ENCODE assay signal across 9 mouse cellular contexts in the genomic region with DNA sequence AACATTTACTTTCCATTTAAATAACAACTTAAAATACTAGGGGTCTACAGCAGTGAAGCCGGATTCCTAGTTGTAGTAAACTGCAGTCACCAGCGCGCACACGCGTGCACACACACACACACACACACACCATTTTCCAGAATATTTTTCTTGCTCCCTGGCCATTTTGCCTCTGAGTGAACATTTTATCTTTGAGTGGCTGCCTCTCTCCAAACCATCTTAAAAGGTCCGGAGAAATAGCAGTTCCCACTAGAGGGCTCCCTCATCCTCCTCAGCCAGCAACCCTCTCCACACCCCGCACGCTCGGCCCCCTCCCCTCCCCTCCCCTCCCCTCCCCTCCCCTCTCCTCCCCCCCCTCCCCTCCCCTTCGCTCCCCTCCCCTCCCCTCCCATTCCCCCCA. TPM values are rescaled to one million over a fixed set of nuclear protein-coding genes. Genes with fewer than 3 reads are reported as not detected.
DNase-seq lines count a peak whose midpoint lies in the region; ATAC-seq lines count a peak whose summit lies in the region.
"Had no signal": no experiment of that assay in that cellular context is flagged by ENCODE, and none has a peak within 500 bp of the region (broad histone marks: within the 10 kb centered on the region; RNA-seq: fewer than 3 reads in every experiment).

No protein-coding gene starts in this region.

- WGBS in embryonic facial prominence, embryonic 13.5 days = 19% methylated on average over 9 of the region's 10 CpGs
- 23% methylated on average over 9 of the region's 10 CpGs for WGBS in hindbrain, embryonic 15.5 days
- 24% methylated on average over 9 of the region's 10 CpGs for WGBS in liver, embryonic 16.5 days (ENCODE audit: insufficient replicate concordance)
- WGBS in neural tube, embryonic 15.5 days = 21% methylated on average over 8 of the region's 10 CpGs

- no peak overlapping the region for H3K27ac ChIP-seq in embryonic facial prominence, embryonic 13.5 days
- H3K27ac ChIP-seq in hindbrain, embryonic 15.5 days (replicated peaks) = no peak overlapping the region
- no peak overlapping the region for H3K27ac ChIP-seq in liver, embryonic 16.5 days (ENCODE audit: low read length)
- H3K27ac ChIP-seq in neural tube, embryonic 15.5 days (replicated peaks) = no peak overlapping the region
- H3K27ac ChIP-seq: macrophage had no signal

- H3K36me3 ChIP-seq in embryonic facial prominence, embryonic 13.5 days = no peaks in the 10 kb centered on the region
- no peaks in the 10 kb centered on the region for H3K36me3 ChIP-seq in hindbrain, embryonic 15.5 days
- H3K36me3 ChIP-seq in liver, embryonic 16.5 days (ENCODE audit: control insufficient read depth, insufficient read depth) = no peaks in the 10 kb centered on the region
- no peaks in the 10 kb centered on the region for H3K36me3 ChIP-seq in neural tube, embryonic 15.5 days

- peak overlapping the region; percentile 19; the same call in 1 of the 2 replicates for H3K4me3 ChIP-seq in embryonic facial prominence, embryonic 13.5 days
- 0 out of 2 replicates have a peak overlapping the region, but pooled peaks have one; percentile 7 for H3K4me3 ChIP-seq in hindbrain, embryonic 15.5 days
- no peak overlapping the region for H3K4me3 ChIP-seq in liver, embryonic 16.5 days (ENCODE audit: low read depth, low read length)
- no peak overlapping the region for H3K4me3 ChIP-seq in neural tube, embryonic 15.5 days (replicated peaks)

- no peaks in the 10 kb centered on the region for H3K27me3 ChIP-seq in embryonic facial prominence, embryonic 13.5 days
- 0 out of 2 replicates have a peak, but pooled peaks cover 3% of the 10 kb centered on the region for H3K27me3 ChIP-seq in hindbrain, embryonic 15.5 days
- no peaks in the 10 kb centered on the region for H3K27me3 ChIP-seq in liver, embryonic 16.5 days (ENCODE audit: control insufficient read depth, insufficient read depth, low read depth, low read length)
- H3K27me3 ChIP-seq in neural tube, embryonic 15.5 days (replicated peaks) = no peaks in the 10 kb centered on the region

- ATAC-seq in embryonic facial prominence, embryonic 13.5 days (ENCODE audit: insufficient number of reproducible peaks, insufficient read depth, low FRiP score, low TSS enrichment, low read depth) = no peak
- 0 out of 2 replicates have a peak, but pooled peaks have one; percentile 59 for ATAC-seq in hindbrain, embryonic 15.5 days (ENCODE audit: low FRiP score, low read depth)
- ATAC-seq in liver, embryonic 16.5 days (ENCODE audit: low read depth) = no peak
- peak; percentile 48; the same call in 1 of the 2 replicates for ATAC-seq in neural tube, embryonic 15.5 days (ENCODE audit: low FRiP score)
- ATAC-seq in inflammation-experienced regulatory T-cells, adult 6 months = no peak

- DNase-seq in gastrocnemius, postnatal 14 days = peak; percentile 48
- DNase-seq in gastrocnemius, postnatal 25 days = no peak
- peak; percentile 83 for DNase-seq in NIH3T3 (ENCODE audit: low read depth)

- H3K9me3 ChIP-seq in embryonic facial prominence, embryonic 13.5 days = no peaks in the 10 kb centered on the region
- no peaks in the 10 kb centered on the region for H3K9me3 ChIP-seq in hindbrain, embryonic 15.5 days
- no peaks in the 10 kb centered on the region for H3K9me3 ChIP-seq in liver, embryonic 16.5 days (replicated peaks; ENCODE audit: control insufficient read depth, low read length)
- H3K9me3 ChIP-seq in neural tube, embryonic 15.5 days (replicated peaks) = no peaks in the 10 kb centered on the region

- intact Hi-C loops in gastrocnemius, postnatal 14 days (cut with DNase I; ENCODE audit: low total_unique reads) = loop anchor here (10.0 kb wide), 1 partner anchor 134 kb away; no protein-coding TSS in a partner anchor

- H3K9ac ChIP-seq in embryonic facial prominence, embryonic 13.5 days = peak overlapping the region; percentile 44; the same call in 1 of the 2 replicates
- no peak overlapping the region for H3K9ac ChIP-seq in hindbrain, embryonic 15.5 days
- no peak overlapping the region for H3K9ac ChIP-seq in liver, embryonic 16.5 days (ENCODE audit: low read depth, low read length)
- 0 out of 2 replicates have a peak overlapping the region, but pooled peaks have one; percentile 28 for H3K9ac ChIP-seq in neural tube, embryonic 15.5 days (replicated peaks)

- H3K4me2 ChIP-seq in embryonic facial prominence, embryonic 13.5 days = peak overlapping the region; percentile 47
- peak overlapping the region; percentile 39 for H3K4me2 ChIP-seq in hindbrain, embryonic 15.5 days
- H3K4me2 ChIP-seq in liver, embryonic 16.5 days (ENCODE audit: low read depth, low read length) = 0 out of 2 replicates have a peak overlapping the region, but pooled peaks have one; percentile 12
- peak overlapping the region; percentile 43 for H3K4me2 ChIP-seq in neural tube, embryonic 15.5 days

- no peaks in the 10 kb centered on the region for H3K4me1 ChIP-seq in embryonic facial prominence, embryonic 13.5 days
- H3K4me1 ChIP-seq in hindbrain, embryonic 15.5 days (replicated peaks) = peaks cover 8% of the 10 kb centered on the region
- H3K4me1 ChIP-seq in liver, embryonic 16.5 days (ENCODE audit: control insufficient read depth, low read depth, low read length) = no peaks in the 10 kb centered on the region
- 0 out of 2 replicates have a peak, but pooled peaks cover 2% of the 10 kb centered on the region for H3K4me1 ChIP-seq in neural tube, embryonic 15.5 days

RNA-seq across cellular contexts. Expression of gene Tpt1, which starts 25.7 kb away (rescaled TPM):
- total RNA-seq in gastrocnemius, postnatal 14 days (2021) = 1,000 to 10,000 TPM; 3,074 to 3,192 TPM
- total RNA-seq in gastrocnemius, postnatal 25 days (2021) = 1,000 to 10,000 TPM; 2,961 to 2,964 TPM
- polyA plus RNA-seq in embryonic facial prominence, embryonic 13.5 days (2015; fragmentation: Nextera tagmentation; extraction: Ambion mirVana) = 1,146 and 1,171 TPM in 2 replicates
- 665 and 758 TPM in 2 replicates for polyA plus RNA-seq in hindbrain, embryonic 15.5 days (2015; fragmentation: Nextera tagmentation; extraction: Ambion mirVana)
- polyA plus RNA-seq in liver, embryonic 16.5 days (2015; fragmentation: Nextera tagmentation; extraction: Ambion mirVana) = 462 and 509 TPM in 2 replicates
- 719 and 774 TPM in 2 replicates for polyA plus RNA-seq in neural tube, embryonic 15.5 days (2015; fragmentation: Nextera tagmentation; extraction: Ambion mirVana)
- polyA plus RNA-seq in inflammation-experienced regulatory T-cells, adult 6 months (2017; shearing (Covaris generic)) = 1,000 to 10,000 TPM; 1,603 to 2,042 (median 1,729) TPM

Comparison
In these comparisons a context has a peak if more than half of its experiments do, and no peak if none do; other contexts are left out.
1. ATAC-seq: peak in hindbrain, embryonic 15.5 days (single experiment) and neural tube, embryonic 15.5 days (single experiment); none in embryonic facial prominence, embryonic 13.5 days (single experiment), liver, embryonic 16.5 days (single experiment) and inflammation-experienced regulatory T-cells, adult 6 months (single experiment).
2. H3K4me3 ChIP-seq: peak in embryonic facial prominence, embryonic 13.5 days (single experiment) and hindbrain, embryonic 15.5 days (single experiment); none in liver, embryonic 16.5 days (single experiment) and neural tube, embryonic 15.5 days (single experiment).
3. H3K9ac ChIP-seq: peak in embryonic facial prominence, embryonic 13.5 days (single experiment) and neural tube, embryonic 15.5 days (single experiment); none in hindbrain, embryonic 15.5 days (single experiment) and liver, embryonic 16.5 days (single experiment).
4. Peak in every context shown above with its lines, with median percentiles within 50 percentile points of each other: H3K4me2 ChIP-seq.